Mouse (Mus musculus) intestine, postnatal 0 days (tissue): ENCODE data around the gene Rad51b. TPM values are rescaled to one million over a fixed set of nuclear protein-coding genes. Genes with fewer than 3 reads are reported as not detected.

Source experiments
- ATAC-seq: fragments of 200-750 bp; cut with Nextera tagmentation; 2 replicates; pipeline ENCODE4 v1.8.0; 2017; ENCODE audit warnings: mild to moderate bottlenecking, moderate TSS enrichment, moderate library complexity
- H3K27ac ChIP-seq: fragments of 300-500 bp; sonication (generic); 2 replicates; pipeline ENCODE4 v1.5.1; 2014; ENCODE audit warnings: mild to moderate bottlenecking, low read depth, low read length, moderate library complexity
- H3K27me3 ChIP-seq: fragments of 300-500 bp; sonication (generic); replicated peaks from 2 replicates; pipeline ENCODE4 v1.6.1; 2014; ENCODE audit warnings: low read length, mixed read lengths; ENCODE audit not compliant: control insufficient read depth, insufficient read depth
- H3K36me3 ChIP-seq: fragments of 300-500 bp; sonication (generic); 2 replicates; pipeline ENCODE4 v1.6.1; 2014; ENCODE audit warnings: mild to moderate bottlenecking, moderate library complexity; ENCODE audit not compliant: control insufficient read depth, insufficient read depth
- H3K4me1 ChIP-seq: fragments of 300-500 bp; sonication (generic); replicated peaks from 2 replicates; pipeline ENCODE4 v1.6.1; 2014; ENCODE audit warnings: antibody characterized with exemption, low read length, mixed read lengths; ENCODE audit not compliant: control insufficient read depth, insufficient read depth
- H3K4me2 ChIP-seq: fragments of 300-500 bp; sonication (generic); replicated peaks from 2 replicates; pipeline ENCODE4 v1.6.1; 2014; ENCODE audit warnings: low read depth, mild to moderate bottlenecking, moderate library complexity
- H3K4me3 ChIP-seq: fragments of 300-500 bp; sonication (generic); 2 replicates; pipeline ENCODE4 v1.5.1; 2014; ENCODE audit warnings: low read depth, low read length
- H3K9ac ChIP-seq: fragments of 300-500 bp; sonication (generic); 2 replicates; pipeline ENCODE4 v1.6.1; 2014; ENCODE audit warnings: mild to moderate bottlenecking, low read depth, low read length
- H3K9me3 ChIP-seq: fragments of 300-500 bp; sonication (generic); 2 replicates; pipeline ENCODE4 v1.6.1; 2016; ENCODE audit warnings: mixed run types; ENCODE audit not compliant: control insufficient read depth
- CTCF ChIP-seq: sonication (generic); IDR thresholded peaks from 2 replicates; pipeline ENCODE4 v1.5.1; 2016; ENCODE audit warnings: low read depth, mild to moderate bottlenecking, control low read depth, antibody characterized with exemption, moderate library complexity
- WGBS: fragments of 180-500 bp; shearing (Covaris S2); extraction: QIAGEN DNeasy Blood & Tissue Kit; methylation state at CpG from one replicate; pipeline ENCODE4 v1.1.7; 2014; 5-methylcytosine and 5-hydroxymethylcytosine counted together
- polyA plus RNA-seq: library from polyadenylated mRNA; unstranded; fragments of >200 nt; fragmentation: Nextera tagmentation; extraction: Ambion mirVana; gene quantifications from 2 replicates; pipeline ENCODE4 v1.2.1, GENCODE M21; 2015

Gene Rad51b
- polyA plus RNA-seq, 1 experiment from 2014 or later = 1.9 TPM

DNA sequence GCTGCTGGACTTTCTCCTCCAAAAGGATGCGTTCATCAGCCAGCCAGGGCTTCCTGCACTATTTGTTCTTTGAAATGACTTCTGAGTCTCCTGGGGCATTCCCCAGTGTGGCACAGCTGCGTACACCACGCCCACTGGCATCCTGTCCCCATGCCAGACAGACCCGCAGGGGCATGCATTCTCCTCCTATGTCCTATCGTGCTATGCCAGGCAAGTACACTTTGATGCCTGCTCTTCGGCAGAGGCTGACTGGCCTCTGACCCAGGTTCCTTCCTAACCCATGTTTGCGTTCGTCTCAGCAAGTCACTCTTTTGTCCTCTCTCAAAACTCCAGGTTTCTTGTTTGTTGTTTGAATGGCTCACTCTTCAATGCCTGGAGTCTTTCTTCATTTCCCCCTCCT is 454.7 kb downstream of the Rad51b start:
- no peak for ATAC-seq
- Histone ChIP-seq H3K9me3 (no peaks in the 10 kb centered on the region), H3K27ac (no peak overlapping the region), H3K4me1 (peaks cover 6% of the 10 kb centered on the region; the same call in 1 of the 2 replicates), H3K4me3 (no peak overlapping the region), H3K4me2 (no peak overlapping the region), H3K36me3 (no peaks in the 10 kb centered on the region), H3K9ac (no peak overlapping the region), H3K27me3 (no peaks in the 10 kb centered on the region)
- WGBS = 42% methylated on average over 8 of the region's 8 CpGs
- TF ChIP-seq CTCF = no peak

DNA sequence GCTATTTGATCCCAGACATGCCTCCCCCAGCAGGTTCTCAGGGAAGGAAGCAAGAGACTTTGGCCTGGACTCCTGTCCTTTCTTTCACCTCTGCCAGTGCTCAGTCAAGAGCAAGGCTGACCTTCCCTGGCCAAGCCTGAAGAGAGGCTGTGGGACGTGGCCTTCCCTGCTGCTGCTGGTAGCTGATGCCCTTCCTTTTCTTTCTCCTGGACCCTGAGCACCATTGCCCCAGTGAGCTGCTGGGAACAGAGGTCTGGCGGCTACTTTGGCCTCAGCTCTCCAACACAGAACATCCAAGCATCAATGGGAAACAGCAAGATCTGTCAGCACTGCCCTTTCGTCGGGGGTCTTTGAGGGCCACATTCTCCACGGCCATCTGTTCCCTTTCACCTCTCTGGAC is 455.1 kb downstream of the Rad51b start:
- H3K4me3 ChIP-seq = no peak overlapping the region
- no peaks in the 10 kb centered on the region for H3K36me3 ChIP-seq
- TF ChIP-seq CTCF = no peak
- H3K9me3 ChIP-seq = no peaks in the 10 kb centered on the region
- 72% methylated on average over 5 of the region's 5 CpGs for WGBS
- H3K4me1 ChIP-seq = peaks cover 6% of the 10 kb centered on the region; the same call in 1 of the 2 replicates
- H3K27ac ChIP-seq = no peak overlapping the region
- ATAC-seq = no peak
- H3K4me2 ChIP-seq = no peak overlapping the region
- H3K9ac ChIP-seq = no peak overlapping the region
- no peaks in the 10 kb centered on the region for H3K27me3 ChIP-seq

DNA sequence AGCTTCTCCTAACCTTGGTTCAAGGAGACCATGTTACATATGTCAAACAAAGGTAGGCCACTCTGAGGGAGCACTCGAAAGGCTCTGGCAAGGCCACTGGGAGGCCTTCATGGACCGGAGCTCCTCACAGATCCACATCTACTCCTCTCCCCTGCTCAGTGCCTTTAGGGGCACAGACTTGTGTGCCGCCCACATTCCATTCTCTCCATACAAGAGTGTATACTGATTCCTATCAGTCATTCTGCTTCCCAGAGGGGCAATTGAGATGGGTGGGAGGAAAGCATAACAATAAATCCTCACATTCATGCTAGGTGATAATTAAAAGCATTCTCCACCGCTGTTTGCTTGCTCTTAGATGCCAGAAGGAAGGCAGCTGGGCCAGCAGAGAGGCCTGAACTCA is 458.5 kb downstream of the Rad51b start:
- H3K9me3 ChIP-seq = no peaks in the 10 kb centered on the region
- ATAC-seq = no peak
- H3K27me3 ChIP-seq = no peaks in the 10 kb centered on the region
- TF ChIP-seq CTCF = no peak
- no peak overlapping the region for H3K9ac ChIP-seq
- 69% methylated on average over 4 of the region's 4 CpGs for WGBS
- H3K36me3 ChIP-seq = no peaks in the 10 kb centered on the region
- no peak overlapping the region for H3K4me3 ChIP-seq
- H3K4me1 ChIP-seq = 0 out of 2 replicates have a peak, but pooled peaks cover 6% of the 10 kb centered on the region
- no peak overlapping the region for H3K4me2 ChIP-seq
- no peak overlapping the region for H3K27ac ChIP-seq

DNA sequence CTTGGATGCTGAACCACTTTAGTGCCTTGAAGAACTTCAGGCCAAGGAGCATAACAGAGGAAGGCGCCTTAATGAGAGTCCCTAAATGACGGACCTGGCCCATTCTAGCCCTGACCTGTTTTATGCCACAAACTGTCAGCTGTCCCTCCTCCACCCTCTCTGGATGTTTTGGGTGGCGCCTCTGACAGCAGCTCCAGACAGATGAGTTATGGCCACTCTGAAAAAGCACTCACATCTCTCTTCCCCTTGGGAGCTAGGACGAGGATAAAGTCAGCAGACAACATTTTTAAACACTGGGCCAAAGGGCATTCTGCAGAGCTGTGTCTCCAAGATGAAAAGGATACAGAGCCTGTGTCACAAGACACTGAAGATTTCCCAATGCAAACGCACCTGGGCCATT is 459.3 kb downstream of the Rad51b start:
- Histone ChIP-seq H3K9me3 (no peaks in the 10 kb centered on the region), H3K36me3 (no peaks in the 10 kb centered on the region), H3K4me1 (0 out of 2 replicates have a peak, but pooled peaks cover 6% of the 10 kb centered on the region), H3K27me3 (no peaks in the 10 kb centered on the region), H3K4me2 (no peak overlapping the region), H3K9ac (no peak overlapping the region), H3K4me3 (no peak overlapping the region), H3K27ac (no peak overlapping the region)
- WGBS = 47% methylated on average over 5 of the region's 5 CpGs
- no peak for ATAC-seq
- no peak for TF ChIP-seq CTCF

DNA sequence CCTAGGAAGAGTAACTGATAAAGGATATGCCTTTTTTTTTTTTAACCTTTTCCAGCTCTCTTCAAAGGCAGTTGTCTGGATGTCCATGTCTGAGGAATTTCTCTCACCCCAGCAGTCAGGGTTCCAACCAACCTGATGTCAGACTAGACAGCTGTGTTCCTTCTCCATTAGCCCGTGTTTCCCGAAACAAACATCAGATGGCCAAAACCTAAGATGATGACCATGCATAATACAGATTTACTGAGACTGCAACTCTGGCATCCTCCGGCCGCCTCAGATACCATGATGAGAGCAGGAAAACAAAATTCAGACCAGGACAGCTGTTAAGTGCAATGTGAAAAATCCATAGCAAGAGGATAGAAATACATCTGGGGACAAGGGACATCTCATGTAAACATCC is 460.7 kb downstream of the Rad51b start:
- 69% methylated on average over 4 of the region's 4 CpGs for WGBS
- Histone ChIP-seq H3K36me3 (no peaks in the 10 kb centered on the region), H3K4me1 (0 out of 2 replicates have a peak, but pooled peaks cover 6% of the 10 kb centered on the region), H3K9ac (no peak overlapping the region), H3K4me2 (no peak overlapping the region), H3K27ac (no peak overlapping the region), H3K9me3 (no peaks in the 10 kb centered on the region), H3K4me3 (no peak overlapping the region), H3K27me3 (no peaks in the 10 kb centered on the region)
- no peak for TF ChIP-seq CTCF
- no peak for ATAC-seq

DNA sequence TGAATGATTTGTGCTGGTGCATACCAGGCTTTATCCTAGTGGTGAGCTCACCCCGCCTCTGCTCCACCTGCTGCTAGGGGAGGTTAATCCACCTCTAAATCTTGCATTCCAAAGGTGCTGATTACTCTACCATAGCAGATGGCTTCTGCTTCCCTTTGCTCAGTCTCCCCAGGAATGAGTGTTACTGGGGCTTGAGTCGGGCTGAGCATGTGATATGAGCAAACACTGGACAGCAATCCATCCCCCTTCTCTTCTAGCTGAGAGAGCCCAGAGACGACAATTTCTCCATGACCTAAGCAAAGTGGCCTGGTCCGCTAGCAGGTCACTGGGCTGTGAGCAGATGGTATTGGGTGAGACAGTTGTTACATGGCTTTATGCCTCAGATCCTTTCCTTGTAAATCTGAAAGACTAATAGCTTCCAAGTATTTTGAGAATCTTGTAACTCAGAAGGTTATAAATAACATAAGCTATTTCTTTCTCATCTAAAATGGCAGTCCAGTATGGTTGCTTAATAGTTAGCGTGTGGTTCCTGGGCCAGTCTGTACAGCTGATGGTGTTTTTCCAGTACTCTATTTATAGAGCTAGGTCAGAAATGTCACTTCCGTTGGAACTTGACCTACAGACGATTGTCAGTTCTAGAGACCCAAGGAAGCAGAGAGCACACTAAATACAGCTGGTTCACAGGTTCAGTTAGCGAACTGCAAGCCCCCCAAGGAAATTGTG is 462.3 kb downstream of the Rad51b start:
- no peak overlapping the region for H3K27ac ChIP-seq
- 66% methylated on average over 8 of the region's 8 CpGs for whole genome bisulfite sequencing
- H3K9ac ChIP-seq = no peak overlapping the region
- 0 out of 2 replicates have a peak, but pooled peaks cover 6% of the 10 kb centered on the region for H3K4me1 ChIP-seq
- H3K36me3 ChIP-seq = no peaks in the 10 kb centered on the region
- H3K9me3 ChIP-seq = no peaks in the 10 kb centered on the region
- H3K27me3 ChIP-seq = no peaks in the 10 kb centered on the region
- no peak overlapping the region for H3K4me2 ChIP-seq
- no peak for ATAC-seq
- peak; percentile 47 for TF ChIP-seq CTCF
- no peak overlapping the region for H3K4me3 ChIP-seq

DNA sequence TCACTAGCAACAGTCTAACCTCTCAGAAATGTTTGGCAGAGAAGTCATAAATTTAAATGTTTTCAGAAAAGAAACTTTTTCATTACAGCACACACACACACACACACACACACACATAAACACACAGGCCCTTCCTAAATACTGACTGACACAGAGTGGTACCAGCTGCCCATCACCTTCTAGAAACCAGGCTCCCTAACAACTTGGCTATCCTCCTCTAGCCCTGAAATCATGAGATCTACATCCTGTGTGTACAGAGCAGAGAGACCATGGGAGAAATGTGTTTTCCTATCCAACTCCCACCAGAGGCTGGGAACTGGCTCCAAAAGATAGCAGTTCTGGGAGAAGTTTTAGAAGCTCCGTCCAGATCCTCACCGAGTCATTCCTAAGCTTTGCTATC is 464.1 kb downstream of the Rad51b start:
- TF ChIP-seq CTCF = no peak
- Histone ChIP-seq H3K4me2 (no peak overlapping the region), H3K9me3 (no peaks in the 10 kb centered on the region), H3K27me3 (no peaks in the 10 kb centered on the region), H3K36me3 (no peaks in the 10 kb centered on the region), H3K27ac (no peak overlapping the region), H3K4me3 (no peak overlapping the region), H3K4me1 (0 out of 2 replicates have a peak, but pooled peaks cover 6% of the 10 kb centered on the region), H3K9ac (no peak overlapping the region)
- 73% methylated on average over 2 of the region's 2 CpGs for WGBS
- no peak for ATAC-seq
